Mouse (Mus musculus): ENCODE data around the gene Acpp.
"Not testable (repeated sequence)": the region's sequence is repeated elsewhere in the genome, so short reads cannot be mapped to it uniquely, and the experiment has no call there.

The Acpp gene

DNA sequence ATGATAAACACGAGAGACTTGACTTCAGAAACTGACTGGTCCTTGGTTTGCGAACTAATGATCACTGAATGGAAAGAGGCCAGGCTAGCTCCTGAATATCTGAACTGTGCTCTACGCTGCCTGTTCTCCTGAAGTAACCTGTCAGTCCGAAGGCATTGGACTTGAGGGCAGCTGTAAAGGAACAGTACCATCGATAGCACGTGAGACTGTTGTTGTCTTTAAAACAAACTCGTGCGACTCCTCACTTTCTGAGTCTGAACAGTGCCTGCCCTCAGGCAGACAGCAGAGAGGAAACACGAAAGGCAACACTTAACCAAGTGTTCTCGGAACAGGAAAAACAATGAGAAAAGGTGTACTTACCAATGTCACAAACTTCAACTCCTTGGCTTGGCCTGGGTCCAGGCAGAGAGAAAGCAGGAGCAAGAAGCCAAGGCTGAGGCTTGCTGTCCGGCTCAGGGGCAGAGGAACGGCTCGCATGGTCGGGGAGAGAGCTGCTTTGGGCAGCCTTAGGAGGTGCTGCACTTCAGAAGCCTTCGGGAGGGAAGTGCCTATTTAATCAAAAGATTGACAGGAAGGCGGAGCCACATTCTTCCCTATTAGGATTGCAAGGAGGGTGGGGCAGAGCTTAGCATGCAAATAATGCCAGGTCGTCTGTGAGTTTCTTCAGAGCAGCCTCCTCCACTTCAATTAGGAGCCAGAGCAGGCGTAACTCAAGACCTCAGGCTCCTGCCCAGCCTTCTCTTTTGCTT, at the start of gene Acpp:
TSS of gene Acpp (minus strand) at position 566 of the 749 bp plus-strand sequence.
- DNase-seq (ENCODE audit: low spot score in 2 of 2): peak; percentile 48 to 53

- DNase-seq (ENCODE audit: low spot score in 2 of 2): peak; percentile 20 to 58
These were observed 45.1 kb upstream of the Acpp start for GRCm38 (mm10) chr9:104382571-104383170.

GRCm38 (mm10) chr9:104379532-104380162, 42.1 kb upstream of the Acpp start:
- no peak for DNase-seq (ENCODE audit: low spot score in 2 of 2)

DNA sequence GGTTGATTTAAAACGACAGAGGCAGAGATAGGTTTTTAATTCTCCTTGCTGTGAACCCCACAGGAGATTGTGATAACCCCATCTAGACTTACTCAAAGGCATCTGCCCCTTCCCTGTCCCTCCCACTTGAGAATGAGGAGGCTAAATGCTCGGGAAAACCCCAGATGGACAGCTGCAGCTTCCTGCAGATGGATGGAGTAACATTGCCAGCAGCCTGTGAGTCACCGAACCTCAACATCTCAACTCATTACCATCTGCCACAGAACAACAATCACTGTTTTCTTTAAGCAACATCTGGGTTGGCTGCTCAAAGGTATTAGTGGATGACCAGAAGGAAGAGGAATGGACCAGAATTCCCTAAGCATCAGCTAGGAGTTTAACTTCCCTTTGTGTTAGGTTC, 38.0 kb upstream of the Acpp start:
- DNase-seq (ENCODE audit: low spot score in 2 of 2): no peak

- DNase-seq (ENCODE audit: low spot score in 2 of 2): peak; percentile 39 to 62
These were observed 35.7 kb upstream of the Acpp start for GRCm38 (mm10) chr9:104373253-104373652.

- DNase-seq (ENCODE audit: low spot score in 2 of 2): no peak
These were observed 29.4 kb upstream of the Acpp start for GRCm38 (mm10) chr9:104366983-104367382.

- DNase-seq (ENCODE audit: low spot score in 2 of 2): not testable (repeated sequence)
These were observed 24.4 kb upstream of the Acpp start for GRCm38 (mm10) chr9:104361951-104362350.

- peak; percentile 22 to 30 for DNase-seq (ENCODE audit: low spot score in 2 of 2)
These were observed 23.7 kb upstream of the Acpp start for GRCm38 (mm10) chr9:104361073-104361891.

DNA sequence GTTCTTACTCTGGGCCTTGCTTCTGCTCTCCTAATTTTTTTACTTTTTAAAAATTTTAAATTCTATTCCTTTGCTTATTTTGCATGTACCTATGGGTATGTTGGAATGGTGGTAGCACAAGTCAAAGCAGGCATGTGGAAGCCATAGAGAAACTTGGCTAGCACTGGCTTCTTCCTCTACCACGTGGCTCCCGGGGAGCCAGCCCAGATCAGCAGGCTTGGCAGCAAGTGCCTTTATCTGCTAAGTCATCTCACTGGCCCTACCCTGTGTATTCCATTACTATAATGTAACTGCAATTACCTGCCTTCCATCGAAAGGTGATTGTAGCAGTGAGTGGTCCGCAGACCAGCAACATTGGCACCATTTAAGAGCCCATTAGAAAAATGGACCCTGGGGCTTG, 22.8 kb upstream of the Acpp start:
- peak in 1 of 2 experiments; percentile 18 for DNase-seq (ENCODE audit: low spot score in 2 of 2)

- DNase-seq (ENCODE audit: low spot score in 2 of 2): peak in 1 of 2 experiments; percentile 7
These were observed 18.1 kb upstream of the Acpp start for GRCm38 (mm10) chr9:104355521-104356270.

DNA sequence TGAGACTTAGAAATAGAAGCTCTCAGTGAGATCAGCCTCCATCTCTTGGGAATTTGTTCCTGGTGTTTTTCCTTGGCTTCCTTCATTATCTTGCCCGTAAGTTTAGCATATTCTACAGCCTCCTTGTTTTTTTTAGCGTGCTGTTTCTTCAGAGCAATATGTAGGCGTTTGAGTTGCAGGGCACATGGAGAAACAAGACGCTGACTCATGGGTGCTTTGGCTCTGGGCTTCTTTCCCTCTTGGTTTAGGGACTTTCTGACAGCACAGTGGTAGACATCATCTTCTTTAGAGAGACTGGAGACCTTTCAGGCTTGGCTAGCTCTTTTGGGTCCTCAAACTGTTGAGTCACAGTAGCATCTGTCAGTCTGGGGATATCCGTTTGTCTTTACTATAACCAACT, 6.6 kb upstream of the Acpp start:
- no peak for DNase-seq (ENCODE audit: low spot score in 2 of 2)

DNA sequence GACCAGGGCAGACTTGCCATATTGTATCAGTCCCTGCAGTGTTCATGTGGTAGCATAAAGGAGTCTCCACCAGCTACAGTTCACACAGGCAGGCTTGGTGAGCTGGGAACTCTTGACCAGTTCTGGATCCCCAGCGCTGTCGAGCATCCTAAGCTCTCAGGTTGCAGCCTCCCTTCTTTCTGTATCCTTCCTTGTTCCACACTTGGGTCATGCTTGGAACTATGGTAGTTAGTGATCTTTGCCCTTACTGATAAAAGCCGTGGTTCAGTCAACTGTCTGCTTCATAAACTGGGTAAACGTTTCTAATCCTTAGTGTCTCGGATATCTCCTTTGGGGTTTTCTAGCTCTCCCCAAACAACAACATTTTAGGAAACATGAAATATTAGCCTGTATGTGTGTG, 1.9 kb upstream of the Acpp start:
- no peak for DNase-seq (ENCODE audit: low spot score in 2 of 2)

GRCm38 (mm10) chr9:104338489-104339427, 1.2 kb upstream of the Acpp start:
- no peak for DNase-seq (ENCODE audit: low spot score in 2 of 2)

DNA sequence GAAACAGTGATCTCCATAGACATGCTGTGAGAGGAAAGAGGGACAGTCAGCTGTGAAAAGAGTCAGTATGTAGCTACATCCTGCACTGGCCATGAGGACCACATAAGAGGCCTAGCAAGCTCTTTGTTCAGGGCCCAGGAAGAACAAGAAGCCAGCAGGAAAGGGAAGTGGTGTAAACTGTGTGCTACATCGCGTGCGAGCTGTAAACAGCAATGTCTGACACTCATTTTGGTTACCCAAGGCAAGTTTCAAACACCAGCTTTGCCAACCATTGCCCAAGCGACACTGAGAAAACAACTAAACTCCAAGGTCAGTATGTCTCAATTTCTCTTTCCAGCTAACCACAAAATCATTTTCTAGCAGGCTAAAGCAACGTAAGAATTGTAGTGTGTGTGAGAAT, 6.2 kb downstream of the Acpp start:
- no peak for DNase-seq (ENCODE audit: low spot score in 2 of 2)

DNA sequence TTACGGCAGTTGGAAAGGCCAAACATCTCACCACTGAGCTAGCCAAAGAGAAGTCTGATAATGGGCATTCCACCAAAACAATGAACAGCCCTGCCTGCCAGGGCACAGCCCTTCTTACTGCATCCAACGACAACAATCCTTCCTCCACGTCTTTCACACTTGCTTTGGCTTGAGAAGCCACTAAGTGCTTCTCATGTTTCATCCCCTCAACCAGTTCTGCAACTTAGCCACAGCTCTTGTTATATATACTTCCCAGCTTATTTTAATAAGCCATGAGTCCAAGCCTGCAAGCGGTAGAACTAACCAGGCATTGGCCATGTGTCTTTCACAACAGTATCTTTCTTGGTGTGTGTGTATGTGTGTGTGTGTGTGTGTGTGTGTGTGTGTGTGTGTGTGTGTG, 8.9 kb downstream of the Acpp start:
- DNase-seq (ENCODE audit: low spot score in 2 of 2): no peak

DNA sequence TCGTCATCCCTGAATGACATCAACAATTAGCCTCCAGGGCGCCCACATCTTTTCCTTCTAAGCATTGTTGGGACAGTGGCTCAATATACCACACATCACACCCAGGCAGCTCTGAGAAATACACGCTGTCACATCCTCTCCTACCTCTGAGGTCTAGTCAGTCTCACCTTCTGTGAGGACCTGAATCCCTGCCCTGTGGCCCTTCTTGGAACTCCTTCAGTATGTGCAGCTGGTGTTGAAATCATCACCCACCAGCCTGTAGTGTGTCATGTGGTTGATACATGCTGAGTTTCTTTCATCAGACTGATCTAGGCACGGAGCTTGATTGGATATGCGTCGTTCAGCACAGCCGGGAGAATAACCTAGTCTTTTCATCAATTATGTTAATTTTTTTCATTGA, 16.0 kb downstream of the Acpp start:
- DNase-seq (ENCODE audit: low spot score in 2 of 2): no peak

DNA sequence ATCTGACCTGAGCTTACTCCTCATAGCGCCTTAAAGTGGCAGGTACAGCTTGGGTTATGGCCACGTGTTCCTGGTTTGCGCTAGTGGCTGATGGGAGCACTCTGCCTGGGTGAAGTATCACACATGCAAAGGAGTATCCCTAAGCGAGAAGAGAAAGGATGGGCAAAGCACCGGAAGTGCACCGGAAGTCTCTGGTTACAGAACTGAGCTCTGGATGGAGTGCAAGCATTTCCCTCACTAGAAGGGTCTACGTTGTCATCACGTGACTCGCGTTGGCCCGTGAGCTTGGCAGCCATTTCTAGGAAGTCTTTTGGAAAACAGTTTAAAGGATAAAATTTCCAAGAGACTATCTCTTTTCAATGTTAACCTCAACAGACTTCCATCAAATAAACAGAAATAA, 21.2 kb downstream of the Acpp start:
- DNase-seq (ENCODE audit: low spot score in 2 of 2): no peak

DNA sequence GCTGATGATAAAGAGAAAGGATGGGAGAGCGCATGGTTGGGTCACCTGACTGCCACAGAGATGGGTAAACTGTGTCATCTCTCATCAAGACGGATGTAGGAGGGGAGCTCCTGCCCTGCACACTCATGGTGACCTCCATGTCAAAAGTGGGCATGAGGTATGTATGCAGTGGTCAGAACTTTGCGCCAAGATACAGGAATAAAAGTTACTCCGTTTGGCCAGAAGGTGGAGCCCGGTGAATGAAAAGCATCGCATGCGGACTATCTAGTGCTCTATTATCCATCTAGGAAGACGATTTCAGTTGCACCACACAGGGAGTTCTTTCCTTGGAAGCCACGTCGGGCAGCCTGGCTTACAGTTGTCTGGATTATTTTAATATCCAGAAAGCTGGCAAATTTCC, 22.0 kb downstream of the Acpp start:
- DNase-seq (ENCODE audit: low spot score in 2 of 2): no peak

DNA sequence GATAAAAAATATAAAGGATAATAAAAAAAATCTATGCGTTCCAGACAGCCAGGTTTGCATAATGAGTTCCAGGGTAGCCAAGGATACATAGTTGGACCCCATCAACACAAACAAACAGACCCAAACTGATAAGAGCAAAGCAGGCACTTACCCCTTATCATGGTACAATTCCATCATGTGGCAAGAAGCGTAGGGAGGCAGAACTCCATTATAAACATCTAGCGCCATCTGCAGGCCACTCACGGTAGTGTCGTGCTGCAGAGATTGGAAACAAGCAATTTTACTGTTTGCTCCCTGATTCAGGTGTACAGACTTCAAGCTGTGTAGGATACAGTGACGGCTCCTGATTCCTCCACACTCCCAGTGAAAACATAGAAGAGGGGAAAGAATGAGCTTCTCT, 30.8 kb downstream of the Acpp start:
- peak; percentile 49 to 61 for DNase-seq (ENCODE audit: low spot score in 2 of 2)
